Mouse (Mus musculus): ENCODE data around the gene Nipal4. TPM values are rescaled to one million over a fixed set of nuclear protein-coding genes. Genes with fewer than 3 reads are reported as not detected.

Gene Nipal4
- polyA plus RNA-seq, 1 experiment, result 0.02 TPM

DNA sequence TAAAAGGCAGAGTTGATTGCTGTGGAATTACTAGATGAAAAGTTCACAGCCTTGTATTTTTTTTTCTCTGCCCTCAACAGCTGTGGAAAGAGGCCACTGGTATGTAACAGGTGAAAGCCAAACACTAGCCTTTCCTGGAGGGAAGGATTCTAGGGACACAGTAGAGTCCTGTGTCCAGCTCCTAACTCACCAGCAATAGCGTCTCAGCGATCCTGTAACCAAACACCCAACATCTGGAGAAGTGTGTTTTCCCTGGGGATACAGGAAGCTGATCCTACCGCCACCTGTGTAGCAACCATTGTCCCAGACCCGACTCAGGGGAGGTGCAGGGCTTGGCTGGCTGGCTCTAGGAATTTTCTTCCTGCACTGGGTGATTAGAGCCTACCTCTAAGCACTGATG, 46.7 kb downstream of the Nipal4 start:
- peaks cover 38% of the 10 kb centered on the region for H3K36me3 ChIP-seq (ENCODE audit: control insufficient read depth, insufficient read depth)
- H3K4me2 ChIP-seq (ENCODE audit: low read depth), result peak overlapping the region; percentile 3
- H3K79me2 ChIP-seq (ENCODE audit: control insufficient read depth, insufficient read depth), result no peaks in the 10 kb centered on the region
- no peaks in the 10 kb centered on the region for H3K27me3 ChIP-seq (ENCODE audit: control insufficient read depth, insufficient read depth, insufficient read length)
- H3ac ChIP-seq (ENCODE audit: control insufficient read depth, insufficient read length), result no peak overlapping the region
- no peak overlapping the region for H3K4me3 ChIP-seq
- TF ChIP-seq CEBPB (IDR thresholded peaks at IDR 0.05; ENCODE audit: insufficient read depth, poor library complexity, severe bottlenecking) (no peak), TCF12 (IDR thresholded peaks at IDR 0.05; ENCODE audit: insufficient read depth, poor library complexity, severe bottlenecking) (peak; percentile 76), MYOG (IDR thresholded peaks at IDR 0.05; ENCODE audit: control insufficient read depth in 1 of 3, insufficient read depth in 1 of 3, insufficient read length in 2 of 3, low read depth in 2 of 3) (peak in 2 of 3 experiments; percentile 51 to 72), POLR2AphosphoS2 (IDR thresholded peaks at IDR 0.05; ENCODE audit: insufficient read length, low read depth) (peak; percentile 12), MYOD1 (IDR thresholded peaks at IDR 0.05; ENCODE audit: control insufficient read depth in 1 of 3, insufficient read length in 2 of 3, low read depth in 2 of 3) (peak; percentile 18 to 66 (median 44))

DNA sequence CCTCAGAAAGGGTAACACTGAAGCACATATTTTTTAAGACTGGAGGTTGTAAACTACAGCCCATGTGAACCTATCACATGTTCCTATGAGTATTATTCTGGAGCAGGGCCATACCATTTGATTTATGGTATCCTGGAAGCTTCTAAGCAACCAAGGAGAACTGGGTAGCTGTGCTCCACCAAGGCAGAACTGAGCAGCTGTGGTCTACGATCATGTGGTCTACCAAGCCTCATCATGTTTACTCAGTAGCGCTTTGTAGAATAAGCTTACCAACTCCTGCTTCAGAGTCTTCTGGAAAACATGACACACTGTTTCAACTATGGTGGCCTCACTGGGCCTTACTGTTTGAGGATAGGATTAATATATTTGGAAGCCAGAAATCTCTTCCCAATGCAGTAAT, 49.8 kb downstream of the Nipal4 start:
- TF ChIP-seq MAX (IDR thresholded peaks at IDR 0.05; ENCODE audit: low read depth) (no peak), MYOG (IDR thresholded peaks at IDR 0.05; ENCODE audit: control insufficient read depth in 1 of 3, insufficient read depth in 1 of 3, insufficient read length in 2 of 3, low read depth in 2 of 3) (peak in 1 of 3 experiments; percentile 38), MYOD1 (IDR thresholded peaks at IDR 0.05; ENCODE audit: control insufficient read depth in 1 of 3, insufficient read length in 2 of 3, low read depth in 2 of 3) (peak; percentile 36 to 56 (median 52)), USF1 (IDR thresholded peaks at IDR 0.05; ENCODE audit: low read depth) (peak; percentile 80), POLR2A (IDR thresholded peaks at IDR 0.05; ENCODE audit: insufficient read length, low read depth) (no peak), TCF12 (IDR thresholded peaks at IDR 0.05; ENCODE audit: insufficient read depth, poor library complexity, severe bottlenecking) (peak; percentile 9)
- Histone ChIP-seq H3K36me3 (ENCODE audit: control insufficient read depth, insufficient read depth) (peaks cover 44% of the 10 kb centered on the region), H3ac (ENCODE audit: control insufficient read depth, insufficient read length) (no peak overlapping the region), H3K27me3 (ENCODE audit: control insufficient read depth, insufficient read depth, insufficient read length) (no peaks in the 10 kb centered on the region), H3K4me3 (no peak overlapping the region), H3K4me2 (ENCODE audit: low read depth) (peak overlapping the region; percentile 25), H3K79me2 (ENCODE audit: control insufficient read depth, insufficient read depth) (no peaks in the 10 kb centered on the region)

DNA sequence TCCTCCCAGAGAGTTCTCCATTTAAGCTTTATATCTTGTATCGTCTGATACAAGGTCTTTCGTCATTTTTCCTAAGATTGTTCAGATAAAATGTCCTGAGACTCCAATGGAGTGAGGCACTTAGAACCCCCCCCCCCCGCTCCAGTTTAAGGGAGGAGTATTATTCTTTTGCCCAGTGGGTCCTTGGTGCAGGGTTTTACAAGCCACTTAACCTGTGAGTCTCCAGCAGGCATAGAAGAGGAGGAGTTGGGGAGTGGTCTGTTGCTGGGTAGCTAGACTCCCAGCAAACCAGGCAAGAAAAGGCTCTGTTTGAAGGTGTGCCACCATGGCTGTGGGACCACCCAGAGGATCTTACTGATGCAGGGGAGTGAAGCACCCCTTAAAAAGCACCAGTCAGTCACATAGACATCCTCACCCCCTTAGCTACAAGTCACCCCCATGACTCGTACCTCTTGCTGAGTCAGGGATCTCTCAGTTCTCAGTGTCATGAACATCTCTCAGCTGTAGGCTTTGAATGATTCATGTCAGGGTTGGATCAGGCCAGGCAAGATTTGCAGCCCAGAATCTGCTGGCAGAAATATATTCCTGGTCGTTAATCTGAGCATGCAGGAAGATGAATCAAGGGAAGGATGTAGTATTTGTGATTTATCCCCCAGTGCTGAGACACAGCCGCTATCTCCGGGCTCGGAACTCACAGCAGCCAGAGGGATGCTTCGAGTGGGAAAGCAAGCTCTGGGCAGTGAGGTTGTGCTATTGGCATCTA, 50.7 kb downstream of the Nipal4 start:
- Histone ChIP-seq H3K4me3 (no peak overlapping the region), H3K27me3 (ENCODE audit: control insufficient read depth, insufficient read depth, insufficient read length) (no peaks in the 10 kb centered on the region), H3K36me3 (ENCODE audit: control insufficient read depth, insufficient read depth) (peaks cover 40% of the 10 kb centered on the region), H3K4me2 (ENCODE audit: low read depth) (peak overlapping the region; percentile 32), H3ac (ENCODE audit: control insufficient read depth, insufficient read length) (no peak overlapping the region), H3K79me2 (ENCODE audit: control insufficient read depth, insufficient read depth) (no peaks in the 10 kb centered on the region)
- TF ChIP-seq POLR2A (IDR thresholded peaks at IDR 0.05; ENCODE audit: insufficient read length, low read depth), result no peak
- no peak for TF ChIP-seq MYOG (IDR thresholded peaks at IDR 0.05; ENCODE audit: control insufficient read depth in 1 of 3, insufficient read depth in 1 of 3, insufficient read length in 2 of 3, low read depth in 2 of 3)
- peak; percentile 17 for TF ChIP-seq POLR2AphosphoS2 (IDR thresholded peaks at IDR 0.05; ENCODE audit: insufficient read length, low read depth)

GRCm38 (mm10) chr11:46115011-46115410, 51.3 kb downstream of the Nipal4 start:
- TF ChIP-seq TCF12 (IDR thresholded peaks at IDR 0.05; ENCODE audit: insufficient read depth, poor library complexity, severe bottlenecking) (no peak), CEBPB (IDR thresholded peaks at IDR 0.05; ENCODE audit: insufficient read depth, poor library complexity, severe bottlenecking) (no peak)
- Histone ChIP-seq H3K36me3 (ENCODE audit: control insufficient read depth, insufficient read depth) (peaks cover 40% of the 10 kb centered on the region), H3K4me2 (ENCODE audit: low read depth) (no peak overlapping the region), H3ac (ENCODE audit: control insufficient read depth, insufficient read length) (no peak overlapping the region), H3K27me3 (ENCODE audit: control insufficient read depth, insufficient read depth, insufficient read length) (no peaks in the 10 kb centered on the region), H3K4me3 (no peak overlapping the region), H3K79me2 (ENCODE audit: control insufficient read depth, insufficient read depth) (no peaks in the 10 kb centered on the region)

DNA sequence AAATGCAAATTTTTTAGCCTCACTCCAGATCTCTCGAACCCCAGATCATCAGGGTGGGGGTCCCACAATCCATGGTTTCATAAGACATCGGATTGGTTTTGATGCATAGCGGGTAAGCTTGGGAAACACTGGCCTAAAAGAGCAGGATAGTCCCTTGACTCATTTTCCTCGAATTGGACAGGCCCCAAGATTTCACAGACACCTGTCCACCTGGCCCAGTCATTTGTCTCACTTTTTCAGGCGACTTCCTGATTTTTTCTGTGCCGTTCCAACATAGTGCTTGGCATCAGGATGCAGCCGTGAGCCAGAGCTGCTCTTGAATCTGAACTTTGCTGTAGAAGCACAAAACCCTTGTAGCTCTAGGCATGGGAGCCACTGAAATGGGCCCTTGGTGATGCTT, 52.1 kb downstream of the Nipal4 start:
- H3K79me2 ChIP-seq (ENCODE audit: control insufficient read depth, insufficient read depth), result no peaks in the 10 kb centered on the region
- no peak overlapping the region for H3K4me3 ChIP-seq
- H3K36me3 ChIP-seq (ENCODE audit: control insufficient read depth, insufficient read depth), result peaks cover 39% of the 10 kb centered on the region
- H3K27me3 ChIP-seq (ENCODE audit: control insufficient read depth, insufficient read depth, insufficient read length), result no peaks in the 10 kb centered on the region
- no peak overlapping the region for H3ac ChIP-seq (ENCODE audit: control insufficient read depth, insufficient read length)
- TF ChIP-seq USF1 (IDR thresholded peaks at IDR 0.05; ENCODE audit: low read depth) (no peak), TCF3 (IDR thresholded peaks at IDR 0.05; ENCODE audit: insufficient read length, low read depth) (no peak), POLR2A (IDR thresholded peaks at IDR 0.05; ENCODE audit: insufficient read length, low read depth) (no peak)
- H3K4me2 ChIP-seq (ENCODE audit: low read depth), result no peak overlapping the region

GRCm38 (mm10) chr11:46113211-46113610, 53.1 kb downstream of the Nipal4 start:
- Histone ChIP-seq H3K4me2 (ENCODE audit: low read depth) (no peak overlapping the region), H3K27me3 (ENCODE audit: control insufficient read depth, insufficient read depth, insufficient read length) (no peaks in the 10 kb centered on the region), H3K36me3 (ENCODE audit: control insufficient read depth, insufficient read depth) (peaks cover 29% of the 10 kb centered on the region), H3K79me2 (ENCODE audit: control insufficient read depth, insufficient read depth) (no peaks in the 10 kb centered on the region), H3ac (ENCODE audit: control insufficient read depth, insufficient read length) (no peak overlapping the region), H3K4me3 (no peak overlapping the region)
- no peak for TF ChIP-seq TCF12 (IDR thresholded peaks at IDR 0.05; ENCODE audit: insufficient read depth, poor library complexity, severe bottlenecking)
- no peak for TF ChIP-seq POLR2A (IDR thresholded peaks at IDR 0.05; ENCODE audit: insufficient read length, low read depth)
- no peak for TF ChIP-seq CEBPB (IDR thresholded peaks at IDR 0.05; ENCODE audit: insufficient read depth, poor library complexity, severe bottlenecking)
- TF ChIP-seq MAX (IDR thresholded peaks at IDR 0.05; ENCODE audit: low read depth), result no peak
- no peak for TF ChIP-seq E2F4 (IDR thresholded peaks at IDR 0.05; ENCODE audit: insufficient read depth)

All from myocyte (in vitro differentiated cells).